Mouse (Mus musculus): ENCODE measurements around the gene Olfr1259. TPM values are rescaled to one million over a fixed set of nuclear protein-coding genes. Genes with fewer than 3 reads are reported as not detected.
"Not testable (repeated sequence)": the region's sequence is repeated elsewhere in the genome, so short reads cannot be mapped to it uniquely, and the experiment has no call there.

The Olfr1259 gene
- total RNA-seq (2014; rRNA removed; ENCODE audit: low replicate concordance): not detected in 2 replicates
- polyA plus RNA-seq (2015; fragmentation: Nextera tagmentation; extraction: Ambion mirVana): not detected in 2 replicates

- Histone ChIP-seq H3K4me1 (ENCODE audit: control insufficient read depth, insufficient read depth) (no peaks in the 10 kb centered on the region), H3K4me3 (ENCODE audit: low read depth, low read length) (no peak within 1 kb of the TSS), H3K27ac (ENCODE audit: low read depth) (no peak within 1 kb of the TSS), H3K9me3 (replicated peaks; ENCODE audit: control insufficient read depth, low read length) (no peaks in the 10 kb centered on the region), H3K9ac (replicated peaks; ENCODE audit: low read depth, low read length) (no peak within 1 kb of the TSS), H3K27me3 (ENCODE audit: control insufficient read depth, insufficient read depth, low read length) (no peaks in the 10 kb centered on the region), H3K36me3 (replicated peaks; ENCODE audit: control insufficient read depth, insufficient read depth, low read length) (no peaks in the 10 kb centered on the region), H3K4me2 (ENCODE audit: low read depth, low read length) (no peak within 1 kb of the TSS)
- TF ChIP-seq CTCF (IDR thresholded peaks at IDR 0.05; ENCODE audit: low read depth): no peak
- no peak for TF ChIP-seq EP300 (IDR thresholded peaks at IDR 0.05; ENCODE audit: low read depth)
- WGBS: 69% methylated on average over 5 of the region's 5 CpGs
- DNase-seq (ENCODE audit: low spot score): no peak
- ATAC-seq (ENCODE audit: insufficient read depth, low read depth): no peak
These were observed at the start of gene Olfr1259 for GRCm38 (mm10) chr2:89948564-89948963. TSS of gene Olfr1259 (minus strand) at chr2:89948664.

- H3K4me2 ChIP-seq (ENCODE audit: low read depth, low read length): no peak within 1 kb of the TSS
- H3K9me3 ChIP-seq (replicated peaks; ENCODE audit: control insufficient read depth, low read length): no peaks in the 10 kb centered on the region
- no peak within 1 kb of the TSS for H3K4me3 ChIP-seq (ENCODE audit: low read depth, low read length)
- DNase-seq (ENCODE audit: low spot score) (no peak), ATAC-seq (ENCODE audit: insufficient read depth, low read depth) (no peak)
- H3K27me3 ChIP-seq (ENCODE audit: control insufficient read depth, insufficient read depth, low read length): no peaks in the 10 kb centered on the region
- no peak within 1 kb of the TSS for H3K9ac ChIP-seq (replicated peaks; ENCODE audit: low read depth, low read length)
- no peaks in the 10 kb centered on the region for H3K36me3 ChIP-seq (replicated peaks; ENCODE audit: control insufficient read depth, insufficient read depth, low read length)
- no peaks in the 10 kb centered on the region for H3K4me1 ChIP-seq (ENCODE audit: control insufficient read depth, insufficient read depth)
- H3K27ac ChIP-seq (ENCODE audit: low read depth): no peak within 1 kb of the TSS
- TF ChIP-seq CTCF (IDR thresholded peaks at IDR 0.05; ENCODE audit: low read depth): no peak
- TF ChIP-seq EP300 (IDR thresholded peaks at IDR 0.05; ENCODE audit: low read depth): no peak
These were observed 42.5 kb upstream of the Olfr1259 start, which contains the start of gene Olfr1261 for GRCm38 (mm10) chr2:89990921-89991320. TSS of gene Olfr1261 (plus strand) at chr2:89991221.

- no peaks in the 10 kb centered on the region for H3K27me3 ChIP-seq (ENCODE audit: control insufficient read depth, insufficient read depth, low read length)
- DNase-seq (ENCODE audit: low spot score) (no peak), ATAC-seq (ENCODE audit: insufficient read depth, low read depth) (no peak)
- no peak overlapping the region for H3K27ac ChIP-seq (ENCODE audit: low read depth)
- H3K36me3 ChIP-seq (replicated peaks; ENCODE audit: control insufficient read depth, insufficient read depth, low read length): no peaks in the 10 kb centered on the region
- WGBS: 69% methylated on average over 2 of the region's 2 CpGs
- TF ChIP-seq CTCF (IDR thresholded peaks at IDR 0.05; ENCODE audit: low read depth) (no peak), EP300 (IDR thresholded peaks at IDR 0.05; ENCODE audit: low read depth) (no peak)
- no peak overlapping the region for H3K4me3 ChIP-seq (ENCODE audit: low read depth, low read length)
- no peak overlapping the region for H3K9ac ChIP-seq (replicated peaks; ENCODE audit: low read depth, low read length)
- H3K4me1 ChIP-seq (ENCODE audit: control insufficient read depth, insufficient read depth): no peaks in the 10 kb centered on the region
- H3K4me2 ChIP-seq (ENCODE audit: low read depth, low read length): no peak overlapping the region
- no peaks in the 10 kb centered on the region for H3K9me3 ChIP-seq (replicated peaks; ENCODE audit: control insufficient read depth, low read length)
These were observed 29.2 kb upstream of the Olfr1259 start for GRCm38 (mm10) chr2:89977709-89978108.

- H3K36me3 ChIP-seq (replicated peaks; ENCODE audit: control insufficient read depth, insufficient read depth, low read length): no peaks in the 10 kb centered on the region
- no peak within 1 kb of the TSS for H3K9ac ChIP-seq (replicated peaks; ENCODE audit: low read depth, low read length)
- DNase-seq (ENCODE audit: low spot score) (no peak), ATAC-seq (ENCODE audit: insufficient read depth, low read depth) (no peak)
- TF ChIP-seq EP300 (IDR thresholded peaks at IDR 0.05; ENCODE audit: low read depth): no peak
- no peaks in the 10 kb centered on the region for H3K27me3 ChIP-seq (ENCODE audit: control insufficient read depth, insufficient read depth, low read length)
- H3K4me3 ChIP-seq (ENCODE audit: low read depth, low read length): no peak within 1 kb of the TSS
- no peak within 1 kb of the TSS for H3K4me2 ChIP-seq (ENCODE audit: low read depth, low read length)
- no peaks in the 10 kb centered on the region for H3K9me3 ChIP-seq (replicated peaks; ENCODE audit: control insufficient read depth, low read length)
- no peaks in the 10 kb centered on the region for H3K4me1 ChIP-seq (ENCODE audit: control insufficient read depth, insufficient read depth)
- 56% methylated on average over 2 of the region's 2 CpGs for WGBS
- no peak within 1 kb of the TSS for H3K27ac ChIP-seq (ENCODE audit: low read depth)
These were observed 25.7 kb upstream of the Olfr1259 start, which contains the start of gene Olfr1260 for GRCm38 (mm10) chr2:89974184-89974583. TSS of gene Olfr1260 (plus strand) at chr2:89974340.

GRCm38 (mm10) chr2:89927009-89927408, 21.5 kb downstream of the Olfr1259 start, which contains the start of gene Olfr1258:
TSS of gene Olfr1258 (plus strand) at chr2:89927309.
- Histone ChIP-seq H3K27me3 (ENCODE audit: control insufficient read depth, insufficient read depth, low read length) (no peaks in the 10 kb centered on the region), H3K9me3 (replicated peaks; ENCODE audit: control insufficient read depth, low read length) (no peaks in the 10 kb centered on the region), H3K4me2 (ENCODE audit: low read depth, low read length) (no peak within 1 kb of the TSS), H3K27ac (ENCODE audit: low read depth) (no peak within 1 kb of the TSS), H3K4me3 (ENCODE audit: low read depth, low read length) (no peak within 1 kb of the TSS), H3K36me3 (replicated peaks; ENCODE audit: control insufficient read depth, insufficient read depth, low read length) (no peaks in the 10 kb centered on the region), H3K9ac (replicated peaks; ENCODE audit: low read depth, low read length) (no peak within 1 kb of the TSS), H3K4me1 (ENCODE audit: control insufficient read depth, insufficient read depth) (no peaks in the 10 kb centered on the region)
- ATAC-seq (ENCODE audit: insufficient read depth, low read depth): no peak
- no peak for DNase-seq (ENCODE audit: low spot score)
- TF ChIP-seq CTCF (IDR thresholded peaks at IDR 0.05; ENCODE audit: low read depth) (no peak), EP300 (IDR thresholded peaks at IDR 0.05; ENCODE audit: low read depth) (no peak)

GRCm38 (mm10) chr2:89912616-89913015, 35.8 kb downstream of the Olfr1259 start:
- not testable (repeated sequence) for H3K27ac ChIP-seq (ENCODE audit: low read depth); H3K9me3 ChIP-seq (replicated peaks; ENCODE audit: control insufficient read depth, low read length); ATAC-seq (ENCODE audit: insufficient read depth, low read depth); H3K4me2 ChIP-seq (ENCODE audit: low read depth, low read length); H3K4me1 ChIP-seq (ENCODE audit: control insufficient read depth, insufficient read depth); H3K4me3 ChIP-seq (ENCODE audit: low read depth, low read length); H3K9ac ChIP-seq (replicated peaks; ENCODE audit: low read depth, low read length); DNase-seq (ENCODE audit: low spot score); H3K27me3 ChIP-seq (ENCODE audit: control insufficient read depth, insufficient read depth, low read length); H3K36me3 ChIP-seq (replicated peaks; ENCODE audit: control insufficient read depth, insufficient read depth, low read length)
- WGBS: 79% methylated on average over 9 of the region's 9 CpGs

Other genes starting within 250 kb of the Olfr1259 start
- gene Olfr1252, start 223.7 kb downstream of the Olfr1259 start, total RNA-seq (2014; rRNA removed; ENCODE audit: low replicate concordance): not detected in 2 replicates
- not detected in 2 replicates for gene Olfr1252, start 223.7 kb downstream of the Olfr1259 start, polyA plus RNA-seq (2015; fragmentation: Nextera tagmentation; extraction: Ambion mirVana)
- gene Olfr1253, start 191.6 kb downstream of the Olfr1259 start, total RNA-seq (2014; rRNA removed; ENCODE audit: low replicate concordance): not detected in 2 replicates
- not detected in 2 replicates for gene Olfr1253, start 191.6 kb downstream of the Olfr1259 start, polyA plus RNA-seq (2015; fragmentation: Nextera tagmentation; extraction: Ambion mirVana)
- gene Olfr1254, start 155.0 kb downstream of the Olfr1259 start, total RNA-seq (2014; rRNA removed; ENCODE audit: low replicate concordance): not detected in 2 replicates
- not detected in 2 replicates for gene Olfr1254, start 155.0 kb downstream of the Olfr1259 start, polyA plus RNA-seq (2015; fragmentation: Nextera tagmentation; extraction: Ambion mirVana)
- gene Olfr1255, start 136.6 kb downstream of the Olfr1259 start, total RNA-seq (2014; rRNA removed; ENCODE audit: low replicate concordance): not detected in 2 replicates
- not detected in 2 replicates for gene Olfr1255, start 136.6 kb downstream of the Olfr1259 start, polyA plus RNA-seq (2015; fragmentation: Nextera tagmentation; extraction: Ambion mirVana)
- gene Olfr1256, start 107.1 kb downstream of the Olfr1259 start, total RNA-seq (2014; rRNA removed; ENCODE audit: low replicate concordance): not detected in 2 replicates
- gene Olfr1256, start 107.1 kb downstream of the Olfr1259 start, polyA plus RNA-seq (2015; fragmentation: Nextera tagmentation; extraction: Ambion mirVana): not detected in 2 replicates
- not detected in 2 replicates for gene Olfr48, start 100.5 kb downstream of the Olfr1259 start, total RNA-seq (2014; rRNA removed; ENCODE audit: low replicate concordance)
- not detected in 2 replicates for gene Olfr48, start 100.5 kb downstream of the Olfr1259 start, polyA plus RNA-seq (2015; fragmentation: Nextera tagmentation; extraction: Ambion mirVana)
- gene Olfr1257, start 70.2 kb downstream of the Olfr1259 start, total RNA-seq (2014; rRNA removed; ENCODE audit: low replicate concordance): not detected in 2 replicates
- not detected in 2 replicates for gene Olfr1257, start 70.2 kb downstream of the Olfr1259 start, polyA plus RNA-seq (2015; fragmentation: Nextera tagmentation; extraction: Ambion mirVana)
- gene Olfr1258, start 21.4 kb downstream of the Olfr1259 start, total RNA-seq (2014; rRNA removed; ENCODE audit: low replicate concordance): not detected in 2 replicates
- not detected in 2 replicates for gene Olfr1258, start 21.4 kb downstream of the Olfr1259 start, polyA plus RNA-seq (2015; fragmentation: Nextera tagmentation; extraction: Ambion mirVana)
- gene Olfr1260, start 25.7 kb upstream of the Olfr1259 start, total RNA-seq (2014; rRNA removed; ENCODE audit: low replicate concordance): not detected in 2 replicates
- not detected in 2 replicates for gene Olfr1260, start 25.7 kb upstream of the Olfr1259 start, polyA plus RNA-seq (2015; fragmentation: Nextera tagmentation; extraction: Ambion mirVana)
- not detected in 2 replicates for gene Olfr1261, start 42.6 kb upstream of the Olfr1259 start, total RNA-seq (2014; rRNA removed; ENCODE audit: low replicate concordance)
- gene Olfr1261, start 42.6 kb upstream of the Olfr1259 start, polyA plus RNA-seq (2015; fragmentation: Nextera tagmentation; extraction: Ambion mirVana): not detected in 2 replicates
- not detected in 2 replicates for gene Olfr1262, start 51.5 kb upstream of the Olfr1259 start, total RNA-seq (2014; rRNA removed; ENCODE audit: low replicate concordance)
- gene Olfr1262, start 51.5 kb upstream of the Olfr1259 start, polyA plus RNA-seq (2015; fragmentation: Nextera tagmentation; extraction: Ambion mirVana): not detected in 2 replicates
- gene Olfr1263, start 63.5 kb upstream of the Olfr1259 start, total RNA-seq (2014; rRNA removed; ENCODE audit: low replicate concordance): not detected in 2 replicates
- not detected in 2 replicates for gene Olfr1263, start 63.5 kb upstream of the Olfr1259 start, polyA plus RNA-seq (2015; fragmentation: Nextera tagmentation; extraction: Ambion mirVana)
- not detected in 2 replicates for gene Olfr1264, start 76.9 kb upstream of the Olfr1259 start, total RNA-seq (2014; rRNA removed; ENCODE audit: low replicate concordance)
- gene Olfr1264, start 76.9 kb upstream of the Olfr1259 start, polyA plus RNA-seq (2015; fragmentation: Nextera tagmentation; extraction: Ambion mirVana): not detected in 2 replicates
- not detected in 2 replicates for gene Olfr1265, start 86.7 kb upstream of the Olfr1259 start, total RNA-seq (2014; rRNA removed; ENCODE audit: low replicate concordance)
- not detected in 2 replicates for gene Olfr1265, start 86.7 kb upstream of the Olfr1259 start, polyA plus RNA-seq (2015; fragmentation: Nextera tagmentation; extraction: Ambion mirVana)
- gene Olfr140, start 114.9 kb upstream of the Olfr1259 start, total RNA-seq (2014; rRNA removed; ENCODE audit: low replicate concordance): not detected in 2 replicates
- not detected in 2 replicates for gene Olfr140, start 114.9 kb upstream of the Olfr1259 start, polyA plus RNA-seq (2015; fragmentation: Nextera tagmentation; extraction: Ambion mirVana)
- gene Olfr1269, start 172.7 kb upstream of the Olfr1259 start, total RNA-seq (2014; rRNA removed; ENCODE audit: low replicate concordance): not detected in 2 replicates
- not detected in 2 replicates for gene Olfr1269, start 172.7 kb upstream of the Olfr1259 start, polyA plus RNA-seq (2015; fragmentation: Nextera tagmentation; extraction: Ambion mirVana)
- not detected in 2 replicates for gene Olfr32, start 193.6 kb upstream of the Olfr1259 start, total RNA-seq (2014; rRNA removed; ENCODE audit: low replicate concordance)
- gene Olfr32, start 193.6 kb upstream of the Olfr1259 start, polyA plus RNA-seq (2015; fragmentation: Nextera tagmentation; extraction: Ambion mirVana): not detected in 2 replicates
- gene Olfr1270, start 204.4 kb upstream of the Olfr1259 start, total RNA-seq (2014; rRNA removed; ENCODE audit: low replicate concordance): not detected in 2 replicates
- gene Olfr1270, start 204.4 kb upstream of the Olfr1259 start, polyA plus RNA-seq (2015; fragmentation: Nextera tagmentation; extraction: Ambion mirVana): not detected in 2 replicates

Data from heart, postnatal 0 days (tissue).